Mouse (Mus musculus) megakaryocyte progenitor cell, adult 5-6 weeks (primary cell): ENCODE measurements around the gene Treh. TPM values are rescaled to one million over a fixed set of nuclear protein-coding genes. Genes with fewer than 3 reads are reported as not detected.

ENCODE experiments used
- ATAC-seq: replicated peaks from 2 replicates; pipeline ENCODE4 v1.8.0; 2016; ENCODE audit warnings: mild to moderate bottlenecking, moderate TSS enrichment, inconsistent platforms; ENCODE audit not compliant: poor library complexity
- total RNA-seq, 2 experiments: library from RNA; stranded (forward) in 1 of 2; stranded (reverse) in 1 of 2; fragments of 157-497, 149-512 nt in 1 of 2; fragments of 200-1000 nt in 1 of 2; gene quantifications; 2 replicates each; pipeline versions ENCODE4 v1.2.3 to v1.2.4; 2015 to 2017

Gene Treh
- total RNA-seq, 2 experiments from 2014 or later = not detected

- ATAC-seq = no peak
Observed at GRCm38 (mm10) chr9:44713574-44713973, 40.5 kb downstream of the Treh start.

GRCm38 (mm10) chr9:44715109-44715508, 42.1 kb downstream of the Treh start:
- ATAC-seq = no peak

- ATAC-seq = no peak
Observed at GRCm38 (mm10) chr9:44715705-44716362, 42.8 kb downstream of the Treh start.

GRCm38 (mm10) chr9:44716997-44717821, 44.2 kb downstream of the Treh start:
- ATAC-seq = peak; percentile 42

GRCm38 (mm10) chr9:44717822-44718242, 44.8 kb downstream of the Treh start:
- no peak for ATAC-seq

GRCm38 (mm10) chr9:44718937-44719631, 46.1 kb downstream of the Treh start:
- ATAC-seq = no peak

GRCm38 (mm10) chr9:44719632-44720357, 46.8 kb downstream of the Treh start:
- ATAC-seq = no peak

GRCm38 (mm10) chr9:44720358-44721153, 47.5 kb downstream of the Treh start:
- ATAC-seq = no peak

- peak; percentile 85 for ATAC-seq
Observed at GRCm38 (mm10) chr9:44721154-44721876, 48.3 kb downstream of the Treh start.

- no peak for ATAC-seq
Observed at GRCm38 (mm10) chr9:44721877-44722186, 48.8 kb downstream of the Treh start.

- no peak for ATAC-seq
Observed at GRCm38 (mm10) chr9:44722575-44722974, 49.5 kb downstream of the Treh start.

- no peak for ATAC-seq
Observed at GRCm38 (mm10) chr9:44723008-44723407, 50.0 kb downstream of the Treh start.

GRCm38 (mm10) chr9:44723521-44724041, 50.5 kb downstream of the Treh start:
- ATAC-seq = no peak

- no peak for ATAC-seq
Observed at GRCm38 (mm10) chr9:44724223-44724622, 51.2 kb downstream of the Treh start.

- ATAC-seq = no peak
Observed at GRCm38 (mm10) chr9:44724665-44725064, 51.6 kb downstream of the Treh start.

- ATAC-seq = no peak
Observed at GRCm38 (mm10) chr9:44726431-44727146, 53.6 kb downstream of the Treh start.

- no peak for ATAC-seq
Observed at GRCm38 (mm10) chr9:44727441-44727840, 54.4 kb downstream of the Treh start.

- peak; percentile 70 for ATAC-seq
Observed at GRCm38 (mm10) chr9:44732130-44732549, 59.1 kb downstream of the Treh start.
